Mouse (Mus musculus): ENCODE results near the gene Matk.

- TF ChIP-seq CTCF (IDR thresholded peaks at IDR 0.05) (no peak), POLR2A (IDR thresholded peaks at IDR 0.05; ENCODE audit: insufficient read depth, low read depth, low read length) (no peak)
Observed at GRCm38 (mm10) chr10:81300352-81300907, 47.7 kb downstream of the Matk start.
